Mouse (Mus musculus): ENCODE measurements around the gene Plxnc1. TPM values are rescaled to one million over a fixed set of nuclear protein-coding genes. Genes with fewer than 3 reads are reported as not detected.

Gene Plxnc1
- polyA plus RNA-seq, 1 experiment from 2014 or later = 1.3 TPM

GRCm38 (mm10) chr10:94928164-94928563 lies 16.5 kb downstream of the Plxnc1 start:
- Histone ChIP-seq H3K27ac (replicated peaks) (no peak overlapping the region), H3K4me1 (peaks cover 31% of the 10 kb centered on the region), H3K27me3 (replicated peaks; ENCODE audit: low read depth, poor library complexity, severe bottlenecking) (no peaks in the 10 kb centered on the region), H3K9me3 (no peaks in the 10 kb centered on the region), H3K4me3 (no peak overlapping the region), H3K36me3 (replicated peaks) (no peaks in the 10 kb centered on the region)
- no peak for DNase-seq (ENCODE audit: low spot score)
- WGBS = 88% methylated on average over 4 of the region's 4 CpGs

DNA sequence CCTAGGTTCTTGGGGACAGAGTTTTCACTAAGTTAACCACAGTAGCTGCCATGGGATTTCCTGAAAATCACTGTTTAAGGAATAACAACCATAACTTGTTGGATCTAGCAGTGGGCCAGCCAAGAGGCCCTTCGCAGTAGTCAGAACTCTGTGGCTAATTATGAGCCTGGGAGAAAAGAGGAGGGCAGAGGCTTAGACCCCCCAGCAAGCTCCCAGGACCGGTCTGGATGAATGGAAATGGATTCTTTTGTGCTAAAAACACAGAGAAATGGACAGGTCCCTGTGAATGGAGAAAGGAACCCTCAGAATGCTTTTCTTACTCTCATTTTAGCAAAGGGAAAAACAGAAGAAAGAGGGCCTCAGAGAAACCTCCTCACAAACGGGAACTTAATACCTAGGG lies 18.3 kb downstream of the Plxnc1 start:
- Histone ChIP-seq H3K9me3 (no peaks in the 10 kb centered on the region), H3K4me1 (peaks cover 42% of the 10 kb centered on the region), H3K4me3 (no peak overlapping the region), H3K27ac (replicated peaks) (0 out of 2 replicates have a peak overlapping the region, but pooled peaks have one; percentile 3), H3K36me3 (replicated peaks) (no peaks in the 10 kb centered on the region), H3K27me3 (replicated peaks; ENCODE audit: low read depth, poor library complexity, severe bottlenecking) (no peaks in the 10 kb centered on the region)
- no peak for DNase-seq (ENCODE audit: low spot score)
- WGBS = 35% methylated on average over 3 of the region's 3 CpGs

DNA sequence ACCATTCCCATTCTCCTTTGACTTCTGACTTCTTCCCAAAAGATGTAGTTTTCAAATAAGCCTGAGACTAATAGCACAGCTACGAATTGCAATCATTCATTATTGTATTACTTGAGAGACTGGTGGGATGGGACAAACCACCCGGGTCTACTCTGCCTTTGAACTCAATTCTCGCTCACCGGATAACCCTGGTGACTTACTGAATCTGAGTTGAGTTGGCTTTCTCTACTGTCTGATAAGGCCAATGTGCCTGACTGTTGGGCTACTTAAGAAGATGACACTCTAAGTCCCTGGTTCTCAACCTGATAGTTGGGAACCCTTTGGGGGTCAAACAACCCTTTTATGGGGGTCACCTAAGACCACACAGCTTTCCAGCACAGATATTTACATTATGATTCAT lies 19.8 kb downstream of the Plxnc1 start:
- 91% methylated on average over 4 of the region's 4 CpGs for WGBS
- no peaks in the 10 kb centered on the region for H3K36me3 ChIP-seq (replicated peaks)
- no peak for DNase-seq (ENCODE audit: low spot score)
- no peak overlapping the region for H3K4me3 ChIP-seq
- no peak overlapping the region for H3K27ac ChIP-seq (replicated peaks)
- H3K4me1 ChIP-seq = peaks cover 51% of the 10 kb centered on the region
- no peaks in the 10 kb centered on the region for H3K27me3 ChIP-seq (replicated peaks; ENCODE audit: low read depth, poor library complexity, severe bottlenecking)
- H3K9me3 ChIP-seq = no peaks in the 10 kb centered on the region

- H3K27ac ChIP-seq (replicated peaks) = no peak overlapping the region
- WGBS = 80% methylated on average over 4 of the region's 4 CpGs
- no peak for DNase-seq (ENCODE audit: low spot score)
- H3K36me3 ChIP-seq (replicated peaks) = no peaks in the 10 kb centered on the region
- peaks cover 51% of the 10 kb centered on the region for H3K4me1 ChIP-seq
- no peaks in the 10 kb centered on the region for H3K27me3 ChIP-seq (replicated peaks; ENCODE audit: low read depth, poor library complexity, severe bottlenecking)
- H3K4me3 ChIP-seq = no peak overlapping the region
- no peaks in the 10 kb centered on the region for H3K9me3 ChIP-seq
Observed at GRCm38 (mm10) chr10:94924450-94924849, 20.2 kb downstream of the Plxnc1 start.

DNA sequence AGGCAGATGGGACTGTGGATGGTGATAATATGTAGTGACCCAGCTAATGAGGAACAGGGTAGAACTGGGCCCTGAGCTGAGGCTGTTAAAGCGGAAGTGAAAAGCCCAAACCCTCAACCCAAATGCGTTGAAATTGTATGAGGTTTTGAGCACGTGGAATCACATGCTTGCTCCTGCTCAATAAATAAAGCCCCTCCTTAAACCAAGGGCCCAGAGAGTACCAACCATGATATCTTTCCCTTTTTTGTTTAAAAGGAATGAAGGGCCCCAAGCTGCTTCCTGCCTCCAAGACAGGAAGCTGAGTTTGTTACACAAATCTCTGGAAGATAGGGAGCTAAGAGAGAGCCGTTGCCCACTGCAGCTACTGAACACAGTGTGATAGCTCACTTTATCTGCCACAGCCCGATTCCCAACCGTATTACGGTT lies 21.3 kb downstream of the Plxnc1 start:
- 75% methylated on average over 7 of the region's 7 CpGs for WGBS
- Histone ChIP-seq H3K36me3 (replicated peaks) (no peaks in the 10 kb centered on the region), H3K4me3 (no peak overlapping the region), H3K27ac (replicated peaks) (0 out of 2 replicates have a peak overlapping the region, but pooled peaks have one; percentile 35), H3K27me3 (replicated peaks; ENCODE audit: low read depth, poor library complexity, severe bottlenecking) (no peaks in the 10 kb centered on the region), H3K4me1 (peaks cover 51% of the 10 kb centered on the region), H3K9me3 (no peaks in the 10 kb centered on the region)
- no peak for DNase-seq (ENCODE audit: low spot score)

- Histone ChIP-seq H3K4me1 (peaks cover 51% of the 10 kb centered on the region), H3K36me3 (replicated peaks) (no peaks in the 10 kb centered on the region), H3K27me3 (replicated peaks; ENCODE audit: low read depth, poor library complexity, severe bottlenecking) (no peaks in the 10 kb centered on the region), H3K4me3 (no peak overlapping the region), H3K9me3 (no peaks in the 10 kb centered on the region), H3K27ac (replicated peaks) (no peak overlapping the region)
- DNase-seq (ENCODE audit: low spot score) = no peak
- 88% methylated on average over 12 of the region's 12 CpGs for WGBS
Observed at GRCm38 (mm10) chr10:94922848-94923247, 21.8 kb downstream of the Plxnc1 start.

- Histone ChIP-seq H3K9me3 (no peaks in the 10 kb centered on the region), H3K36me3 (replicated peaks) (no peaks in the 10 kb centered on the region), H3K4me1 (peaks cover 45% of the 10 kb centered on the region), H3K4me3 (no peak overlapping the region), H3K27me3 (replicated peaks; ENCODE audit: low read depth, poor library complexity, severe bottlenecking) (no peaks in the 10 kb centered on the region), H3K27ac (replicated peaks) (no peak overlapping the region)
- DNase-seq (ENCODE audit: low spot score) = peak; percentile 25
- WGBS = 41% methylated on average over 6 of the region's 6 CpGs
Observed at GRCm38 (mm10) chr10:94921751-94922150, 22.9 kb downstream of the Plxnc1 start.

GRCm38 (mm10) chr10:94920526-94920925 lies 24.1 kb downstream of the Plxnc1 start:
- H3K4me3 ChIP-seq = no peak overlapping the region
- no peaks in the 10 kb centered on the region for H3K27me3 ChIP-seq (replicated peaks; ENCODE audit: low read depth, poor library complexity, severe bottlenecking)
- no peak overlapping the region for H3K27ac ChIP-seq (replicated peaks)
- H3K4me1 ChIP-seq = peaks cover 36% of the 10 kb centered on the region
- H3K9me3 ChIP-seq = no peaks in the 10 kb centered on the region
- WGBS = 61% methylated on average over 8 of the region's 8 CpGs
- DNase-seq (ENCODE audit: low spot score) = peak; percentile 16
- H3K36me3 ChIP-seq (replicated peaks) = no peaks in the 10 kb centered on the region

DNA sequence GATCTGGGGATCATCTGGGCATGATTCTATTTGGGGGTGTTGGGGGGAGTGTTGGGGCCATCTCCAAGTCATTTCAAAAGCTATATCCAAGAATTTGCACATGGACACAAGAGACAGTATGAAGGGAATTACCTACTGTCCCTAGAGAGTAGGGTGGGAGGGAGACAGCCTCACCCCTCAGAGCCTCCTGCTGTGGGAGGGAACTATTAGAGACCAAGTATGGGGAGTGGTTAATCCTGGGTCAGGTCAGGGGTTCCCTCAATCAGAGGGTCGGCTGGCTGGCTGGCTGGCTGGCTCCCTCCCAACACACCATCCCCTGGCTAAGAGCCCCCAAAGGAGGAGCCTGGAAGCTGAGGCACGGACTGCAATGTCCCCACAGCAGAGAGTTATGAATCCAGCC lies 24.7 kb downstream of the Plxnc1 start:
- Histone ChIP-seq H3K36me3 (replicated peaks) (no peaks in the 10 kb centered on the region), H3K4me3 (no peak overlapping the region), H3K9me3 (no peaks in the 10 kb centered on the region), H3K27me3 (replicated peaks; ENCODE audit: low read depth, poor library complexity, severe bottlenecking) (no peaks in the 10 kb centered on the region), H3K4me1 (peaks cover 36% of the 10 kb centered on the region), H3K27ac (replicated peaks) (no peak overlapping the region)
- 79% methylated on average over 2 of the region's 2 CpGs for WGBS
- no peak for DNase-seq (ENCODE audit: low spot score)

- Histone ChIP-seq H3K4me1 (peaks cover 36% of the 10 kb centered on the region), H3K36me3 (replicated peaks) (no peaks in the 10 kb centered on the region), H3K9me3 (no peaks in the 10 kb centered on the region), H3K4me3 (no peak overlapping the region), H3K27me3 (replicated peaks; ENCODE audit: low read depth, poor library complexity, severe bottlenecking) (no peaks in the 10 kb centered on the region), H3K27ac (replicated peaks) (no peak overlapping the region)
- 79% methylated on average over 12 of the region's 12 CpGs for WGBS
- no peak for DNase-seq (ENCODE audit: low spot score)
Observed at GRCm38 (mm10) chr10:94919552-94919951, 25.1 kb downstream of the Plxnc1 start.

DNA sequence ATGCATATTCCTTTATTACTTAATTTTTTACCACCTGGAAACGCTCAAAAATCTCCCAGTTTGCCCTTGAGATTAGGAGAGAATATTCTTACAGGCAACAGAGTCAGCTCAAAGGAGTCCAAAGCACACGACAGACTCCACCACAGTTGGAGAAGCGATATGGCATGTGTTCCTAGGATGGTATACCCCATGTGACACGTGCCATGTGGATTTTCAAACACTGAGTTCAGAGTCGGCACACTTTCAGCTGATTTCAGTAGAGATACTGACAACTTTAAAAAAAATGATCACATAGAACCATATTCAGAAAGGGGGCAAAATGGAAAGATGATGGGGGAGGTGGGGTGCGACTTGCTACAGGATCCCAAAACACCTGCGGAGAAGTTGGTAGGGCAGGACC lies 26.0 kb downstream of the Plxnc1 start:
- 86% methylated on average over 7 of the region's 7 CpGs for WGBS
- H3K27ac ChIP-seq (replicated peaks) = no peak overlapping the region
- DNase-seq (ENCODE audit: low spot score) = no peak

DNA sequence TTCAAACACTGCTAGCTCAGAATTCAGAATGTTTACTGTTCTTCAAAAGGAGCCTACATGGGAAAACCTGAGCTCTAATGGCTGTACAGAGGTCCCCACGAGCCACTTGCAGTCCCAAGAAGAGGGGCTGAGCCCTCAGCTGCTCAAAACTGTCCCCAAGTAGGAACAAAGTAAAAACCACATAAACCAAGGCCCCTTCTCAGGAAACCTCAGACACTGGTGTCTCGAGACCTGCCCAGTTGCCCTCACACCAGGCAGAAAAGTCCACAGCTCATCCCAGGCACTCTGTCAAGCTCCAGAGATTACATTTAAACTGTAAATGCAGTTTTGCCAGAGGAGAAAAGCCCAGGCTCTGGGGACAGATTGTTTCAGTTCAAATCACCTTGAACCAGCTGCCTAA lies 26.6 kb downstream of the Plxnc1 start:
- Histone ChIP-seq H3K9me3 (no peaks in the 10 kb centered on the region), H3K36me3 (replicated peaks) (no peaks in the 10 kb centered on the region), H3K27ac (replicated peaks) (no peak overlapping the region), H3K27me3 (replicated peaks; ENCODE audit: low read depth, poor library complexity, severe bottlenecking) (no peaks in the 10 kb centered on the region), H3K4me3 (no peak overlapping the region), H3K4me1 (peaks cover 24% of the 10 kb centered on the region)
- 68% methylated on average over 2 of the region's 2 CpGs for WGBS
- no peak for DNase-seq (ENCODE audit: low spot score)

More for the DNA sequence above, 26.0 kb downstream of the Plxnc1 start:
- Histone ChIP-seq H3K27me3 (replicated peaks; ENCODE audit: low read depth, poor library complexity, severe bottlenecking) (no peaks in the 10 kb centered on the region), H3K36me3 (replicated peaks) (no peaks in the 10 kb centered on the region), H3K4me1 (peaks cover 30% of the 10 kb centered on the region), H3K4me3 (no peak overlapping the region), H3K9me3 (no peaks in the 10 kb centered on the region)

GRCm38 (mm10) chr10:94917354-94917753 lies 27.3 kb downstream of the Plxnc1 start:
- Histone ChIP-seq H3K9me3 (no peaks in the 10 kb centered on the region), H3K27me3 (replicated peaks; ENCODE audit: low read depth, poor library complexity, severe bottlenecking) (no peaks in the 10 kb centered on the region), H3K27ac (replicated peaks) (no peak overlapping the region), H3K4me3 (no peak overlapping the region), H3K36me3 (replicated peaks) (no peaks in the 10 kb centered on the region), H3K4me1 (peaks cover 20% of the 10 kb centered on the region)
- no peak for DNase-seq (ENCODE audit: low spot score)
- 80% methylated on average over 4 of the region's 4 CpGs for WGBS

DNA sequence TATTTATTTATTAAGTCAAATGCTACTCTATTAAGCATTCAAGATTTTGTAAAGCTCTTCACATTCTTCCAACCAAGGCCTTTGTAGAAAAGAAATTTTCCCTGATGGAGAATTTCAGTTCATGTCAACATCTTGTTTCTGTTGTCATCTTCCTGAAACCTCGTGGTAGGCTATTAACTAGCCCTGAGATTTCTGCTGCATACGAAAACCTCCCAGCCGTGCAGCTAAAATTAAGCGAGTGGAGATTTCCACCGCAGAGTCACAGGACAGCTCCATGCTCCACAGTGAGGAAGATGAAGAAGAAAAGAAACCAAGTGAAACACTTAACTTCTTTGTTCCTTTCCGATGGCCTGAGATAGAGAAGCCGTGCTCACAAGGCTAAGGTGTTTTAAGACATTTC lies 28.0 kb downstream of the Plxnc1 start:
- Histone ChIP-seq H3K4me1 (peaks cover 13% of the 10 kb centered on the region), H3K36me3 (replicated peaks) (no peaks in the 10 kb centered on the region), H3K4me3 (no peak overlapping the region), H3K27me3 (replicated peaks; ENCODE audit: low read depth, poor library complexity, severe bottlenecking) (no peaks in the 10 kb centered on the region), H3K27ac (replicated peaks) (no peak overlapping the region), H3K9me3 (no peaks in the 10 kb centered on the region)
- no peak for DNase-seq (ENCODE audit: low spot score)
- WGBS = 91% methylated on average over 7 of the region's 7 CpGs
